In genomic region chrX:159837379-159837778, GRCm38 (mm10) we compare ENCODE assay signal across 9 mouse cellular contexts.
DNase-seq lines count a peak whose midpoint lies in the region; ATAC-seq and TF ChIP-seq lines count a peak whose summit lies in the region.
"Had no signal": no experiment of that assay in that cellular context is flagged by ENCODE, and none has a peak within 500 bp of the region (broad histone marks: within the 10 kb centered on the region; RNA-seq: fewer than 3 reads in every experiment).

No protein-coding gene starts in this region.

- no peaks in the 10 kb centered on the region for H3K4me1 ChIP-seq in heart, adult 2 months (ENCODE audit: control insufficient read depth, insufficient read depth, low read length)
- no peaks in the 10 kb centered on the region for H3K4me1 ChIP-seq in intestine, postnatal 0 days (replicated peaks; ENCODE audit: control insufficient read depth, insufficient read depth, low read length)

- no peak overlapping the region for H3K27ac ChIP-seq in heart, adult 2 months
- H3K27ac ChIP-seq in intestine, postnatal 0 days (ENCODE audit: low read depth, low read length): no peak overlapping the region
- H3K27ac ChIP-seq: liver, embryonic 14.5 days had no signal

- no peak overlapping the region for H3K4me2 ChIP-seq in intestine, postnatal 0 days (replicated peaks; ENCODE audit: low read depth)

- whole genome bisulfite sequencing in heart, adult 2 months: 72% methylated on average over 1 of the region's 1 CpGs
- 67% methylated on average over 1 of the region's 1 CpGs for WGBS in intestine, postnatal 0 days

- TF ChIP-seq POLR2A in heart, adult 2 months (IDR thresholded peaks at IDR 0.05; ENCODE audit: insufficient read depth, low read depth, low read length): no peak

- DNase-seq in heart, adult 2 months: peak; percentile 21 to 23
- no peak for DNase-seq in heart, postnatal 36 days
- peak; percentile 21 to 31 for DNase-seq in B cell, adult 2 months
- DNase-seq in cerebellum, adult 11 months: peak; percentile 41
- peak; percentile 27 to 28 for DNase-seq in layer of hippocampus, postnatal 25 days (ENCODE audit: extremely low spot score in 1 of 2, low spot score in 1 of 2)
- no peak for DNase-seq in gastrocnemius, adult 8-10 months (ENCODE audit: low spot score in 2 of 2)
- no peak for DNase-seq in gastrocnemius, postnatal 14 days

- no peak overlapping the region for H3K4me3 ChIP-seq in heart, adult 2 months
- no peak overlapping the region for H3K4me3 ChIP-seq in intestine, postnatal 0 days (ENCODE audit: low read depth, low read length)

- H3K79me2 ChIP-seq in heart, adult 2 months (replicated peaks; ENCODE audit: control insufficient read depth, insufficient read depth, low read length): no peaks in the 10 kb centered on the region

- H3K9ac ChIP-seq in heart, adult 2 months (ENCODE audit: low read depth, low read length): no peak overlapping the region
- H3K9ac ChIP-seq in intestine, postnatal 0 days (ENCODE audit: low read depth, low read length): no peak overlapping the region
- H3K9ac ChIP-seq: liver, embryonic 14.5 days had no signal

- no peaks in the 10 kb centered on the region for H3K36me3 ChIP-seq in heart, adult 2 months (ENCODE audit: control insufficient read depth, insufficient read depth, low read length)
- no peaks in the 10 kb centered on the region for H3K36me3 ChIP-seq in intestine, postnatal 0 days (ENCODE audit: control insufficient read depth, insufficient read depth)

- no peaks in the 10 kb centered on the region for H3K27me3 ChIP-seq in heart, adult 2 months (ENCODE audit: control insufficient read depth, insufficient read depth, low read length)
- H3K27me3 ChIP-seq in intestine, postnatal 0 days (replicated peaks; ENCODE audit: control insufficient read depth, insufficient read depth, low read length): no peaks in the 10 kb centered on the region

- intact Hi-C loops in heart, adult 2 months (cut with DNase I): no loop called here
- intact Hi-C loops in heart, postnatal 36 days (cut with DNase I): no loop called here
- intact Hi-C loops in gastrocnemius, postnatal 14 days (cut with DNase I; ENCODE audit: low total_unique reads): no loop called here

- ATAC-seq in intestine, postnatal 0 days: no peak

- no peak for TF ChIP-seq EP300 in heart, adult 2 months (IDR thresholded peaks at IDR 0.05; ENCODE audit: insufficient read depth, low read depth, low read length)

- TF ChIP-seq CTCF in heart, adult 2 months (IDR thresholded peaks at IDR 0.05): no peak
- TF ChIP-seq CTCF in intestine, postnatal 0 days (IDR thresholded peaks at IDR 0.05; ENCODE audit: low read depth): no peak

- no peaks in the 10 kb centered on the region for H3K9me3 ChIP-seq in intestine, postnatal 0 days (ENCODE audit: control insufficient read depth)

Comparison
In these comparisons a context has a peak if more than half of its experiments do, and no peak if none do; other contexts are left out.
1. DNase-seq: peak in heart, adult 2 months (2 of 2), B cell, adult 2 months (2 of 2), cerebellum, adult 11 months (single experiment) and layer of hippocampus, postnatal 25 days (2 of 2); none in heart, postnatal 36 days (0 of 2), gastrocnemius, adult 8-10 months (0 of 2) and gastrocnemius, postnatal 14 days (single experiment).